Comparison of ENCODE assay signal across 13 mouse cellular contexts in the genomic region with DNA sequence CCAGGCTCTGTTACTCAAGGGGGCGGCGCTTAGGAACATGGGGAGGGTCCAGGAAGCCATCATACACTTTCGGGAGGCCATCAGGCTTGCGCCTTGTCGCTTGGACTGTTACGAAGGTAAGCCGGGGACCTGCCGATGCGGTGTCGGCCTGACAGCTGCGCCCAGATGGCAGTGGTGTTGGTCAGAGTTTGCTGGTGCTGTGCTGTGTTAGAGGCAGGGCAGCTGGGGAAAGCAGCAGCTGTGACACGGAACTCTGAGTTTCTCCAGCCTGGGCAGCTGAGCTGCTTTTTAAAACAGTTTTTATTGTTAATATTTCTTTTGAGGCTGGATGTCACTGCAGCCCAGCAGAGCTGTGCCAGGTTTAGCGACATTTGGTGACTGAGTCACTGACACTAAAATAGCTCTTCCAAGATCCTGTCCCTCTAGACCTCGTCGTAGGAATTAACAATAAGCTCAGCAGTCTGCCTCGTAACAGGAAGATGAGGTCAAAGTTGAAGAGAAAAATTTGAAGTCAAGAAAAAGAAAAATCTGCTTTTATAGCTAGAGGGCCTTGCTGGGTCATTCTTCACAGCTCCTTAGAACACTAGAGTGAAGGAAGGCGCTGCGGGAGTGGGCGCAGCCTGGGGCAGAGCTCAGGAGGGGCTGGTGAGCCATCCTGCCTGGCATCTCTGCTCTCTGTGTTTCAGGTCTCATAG. TPM values are rescaled to one million over a fixed set of nuclear protein-coding genes. Genes with fewer than 3 reads are reported as not detected.
A peak's percentile ranks its signal among the peaks of the same experiment; 100 is the strongest.
DNase-seq lines count a peak whose midpoint lies in the region; ATAC-seq and TF ChIP-seq lines count a peak whose summit lies in the region.
"Had no signal": no experiment of that assay in that cellular context is flagged by ENCODE, and none has a peak within 500 bp of the region (broad histone marks: within the 10 kb centered on the region; RNA-seq: fewer than 3 reads in every experiment).

No protein-coding gene starts in this region.

- H3K4me1 ChIP-seq in bone marrow macrophage, adult 2 months (ENCODE audit: control insufficient read depth, insufficient read depth, low read length) = peaks cover 3% of the 10 kb centered on the region; the same call in 1 of the 2 replicates
- peaks cover 2 to 11% of the 10 kb centered on the region in 2 experiments; a peak in 3 of 4 replicates for H3K4me1 ChIP-seq in heart, embryonic 14.5 days (ENCODE audit: control insufficient read depth in 2 of 2, insufficient read depth in 2 of 2, low read length in 2 of 2)
- H3K4me1 ChIP-seq in limb, embryonic 14.5 days (ENCODE audit: control insufficient read depth, insufficient read depth, low read length) = no peaks in the 10 kb centered on the region
- H3K4me1 ChIP-seq: hindbrain, embryonic 15.5 days; neural tube, embryonic 13.5 days; stomach, embryonic 15.5 days had no signal

- H3K9me3 ChIP-seq in heart, embryonic 14.5 days (ENCODE audit: control insufficient read depth, low read length) = no peaks in the 10 kb centered on the region
- no peaks in the 10 kb centered on the region for H3K9me3 ChIP-seq in limb, embryonic 14.5 days (ENCODE audit: control insufficient read depth, low read length)
- H3K9me3 ChIP-seq: hindbrain, embryonic 15.5 days; neural tube, embryonic 13.5 days; stomach, embryonic 15.5 days had no signal

- DNase-seq in gastrocnemius, postnatal 10 days = peak; percentile 29
- no peak for DNase-seq in gastrocnemius, adult 8-10 months (ENCODE audit: low spot score in 2 of 2)
- DNase-seq in limb, embryonic 14.5 days (ENCODE audit: low spot score) = peak; percentile 26
- DNase-seq in right cerebral cortex, postnatal 25 days = no peak
- no peak for DNase-seq in ovary, adult 18-20 months (ENCODE audit: low spot score)
- no peak for DNase-seq in layer of hippocampus, postnatal 14 days (ENCODE audit: low spot score in 2 of 2)
- DNase-seq: cerebellum, adult 8-10 months; left cerebral cortex, postnatal 4 days had no signal

- H3K4me3 ChIP-seq in bone marrow macrophage, adult 2 months (ENCODE audit: insufficient read depth, low read length) = no peak overlapping the region
- no peak overlapping the region for H3K4me3 ChIP-seq in heart, embryonic 14.5 days (ENCODE audit: control insufficient read depth in 1 of 2, insufficient read depth in 1 of 2, low read depth in 1 of 2, low read length in 2 of 2)
- no peak overlapping the region for H3K4me3 ChIP-seq in limb, embryonic 14.5 days (replicated peaks; ENCODE audit: low read length)
- H3K4me3 ChIP-seq: hindbrain, embryonic 15.5 days; neural tube, embryonic 13.5 days; stomach, embryonic 15.5 days had no signal

- 0 out of 2 replicates have a peak overlapping the region, but pooled peaks have one; percentile 12 for H3K9ac ChIP-seq in heart, embryonic 14.5 days (ENCODE audit: low read length)
- H3K9ac ChIP-seq in limb, embryonic 14.5 days (ENCODE audit: low read depth, low read length, severe bottlenecking) = no peak overlapping the region
- H3K9ac ChIP-seq: hindbrain, embryonic 15.5 days; neural tube, embryonic 13.5 days; stomach, embryonic 15.5 days had no signal

- ATAC-seq in heart, embryonic 14.5 days (ENCODE audit: insufficient number of reproducible peaks, insufficient read depth, low FRiP score, low read depth) = no peak
- peak; percentile 67 for ATAC-seq in limb, embryonic 14.5 days (ENCODE audit: low FRiP score, low read depth)

- H3K36me3 ChIP-seq in heart, embryonic 14.5 days (ENCODE audit: control insufficient read depth, insufficient read depth, low read length) = peaks cover 100% of the 10 kb centered on the region
- H3K36me3 ChIP-seq in limb, embryonic 14.5 days (ENCODE audit: control insufficient read depth, insufficient read depth, low read length) = peaks cover 99% of the 10 kb centered on the region

- no peak for TF ChIP-seq CTCF in bone marrow macrophage, adult 2 months (IDR thresholded peaks at IDR 0.05; ENCODE audit: low read depth, low read length)

- WGBS in heart, embryonic 14.5 days = 75% methylated on average over 19 of the region's 19 CpGs
- 86% methylated on average over 19 of the region's 19 CpGs for WGBS in limb, embryonic 14.5 days

- peak overlapping the region; percentile 59 for H3K27ac ChIP-seq in bone marrow macrophage, adult 2 months (ENCODE audit: insufficient read depth, low read depth, low read length)
- H3K27ac ChIP-seq in heart, embryonic 14.5 days (replicated peaks in 1 of 2; ENCODE audit: control insufficient read depth in 1 of 2, insufficient read depth in 1 of 2, low read depth in 2 of 2, low read length in 2 of 2) = peak overlapping the region; percentile 63 to 64
- H3K27ac ChIP-seq in limb, embryonic 14.5 days (replicated peaks; ENCODE audit: low read depth, low read length) = peak overlapping the region; percentile 3; the same call in 1 of the 2 replicates
- H3K27ac ChIP-seq: hindbrain, embryonic 15.5 days; neural tube, embryonic 13.5 days; stomach, embryonic 15.5 days had no signal

- no peak for TF ChIP-seq POLR2A in bone marrow macrophage, adult 2 months (IDR thresholded peaks at IDR 0.05; ENCODE audit: borderline replicate concordance, low read depth, low read length)
- TF ChIP-seq POLR2A in limb, embryonic 14.5 days (IDR thresholded peaks at IDR 0.05; ENCODE audit: borderline replicate concordance, extremely low read depth, insufficient read depth, insufficient read length) = no peak

- no peak overlapping the region for H3K4me2 ChIP-seq in heart, embryonic 14.5 days (ENCODE audit: low read length)
- no peak overlapping the region for H3K4me2 ChIP-seq in limb, embryonic 14.5 days (replicated peaks; ENCODE audit: low read depth, low read length, severe bottlenecking)
- H3K4me2 ChIP-seq: hindbrain, embryonic 15.5 days; neural tube, embryonic 13.5 days; stomach, embryonic 15.5 days had no signal

- no peaks in the 10 kb centered on the region for H3K27me3 ChIP-seq in heart, embryonic 14.5 days (ENCODE audit: control insufficient read depth, insufficient read depth, low read length)
- H3K27me3 ChIP-seq in limb, embryonic 14.5 days (ENCODE audit: control insufficient read depth, insufficient read depth, low read length) = no peaks in the 10 kb centered on the region
- H3K27me3 ChIP-seq: hindbrain, embryonic 15.5 days; neural tube, embryonic 13.5 days; stomach, embryonic 15.5 days had no signal

RNA-seq across cellular contexts. Expression of a gene that starts 18.1 kb away (rescaled TPM):
- total RNA-seq in gastrocnemius, postnatal 10 days (2021) = 10 to 100 TPM; 21.5 to 25.4 TPM
- total RNA-seq in gastrocnemius, adult 8-10 months (2022) = 10 to 100 TPM; 14.3 to 16.8 (median 15.2) TPM
- polyA plus RNA-seq in bone marrow macrophage, adult 2 months (2012; ENCODE audit: insufficient read depth, insufficient read length, missing spikeins) = 19.6 and 22.2 TPM in 2 replicates
- 19.8 and 22.3 TPM in 2 replicates for polyA plus RNA-seq in heart, embryonic 14.5 days (2014; fragmentation: Nextera tagmentation; extraction: Ambion mirVana)
- 44.8 and 49.8 TPM in 2 replicates for polyA plus RNA-seq in limb, embryonic 14.5 days (2012; rRNA removed)
- 27.6 and 31.2 TPM in 2 replicates for polyA plus RNA-seq in limb, embryonic 14.5 days (2014; fragmentation: Nextera tagmentation; extraction: Ambion mirVana)
- 10 to 100 TPM; 32.7 to 33.2 TPM for total RNA-seq in layer of hippocampus, postnatal 14 days (2021)

RNA-seq across cellular contexts. Expression of a gene that starts 47.9 kb away (rescaled TPM):
- 10 to 100 TPM; 75.9 to 89.9 TPM for total RNA-seq in gastrocnemius, postnatal 10 days (2021)
- 10 to 100 TPM; 40.8 to 56.9 (median 49.9) TPM for total RNA-seq in gastrocnemius, adult 8-10 months (2022)
- polyA plus RNA-seq in bone marrow macrophage, adult 2 months (2012; ENCODE audit: insufficient read depth, insufficient read length, missing spikeins) = 741 and 780 TPM in 2 replicates
- 37.9 and 46.4 TPM in 2 replicates for polyA plus RNA-seq in heart, embryonic 14.5 days (2014; fragmentation: Nextera tagmentation; extraction: Ambion mirVana)
- 180 and 241 TPM in 2 replicates for polyA plus RNA-seq in limb, embryonic 14.5 days (2012; rRNA removed)
- polyA plus RNA-seq in limb, embryonic 14.5 days (2014; fragmentation: Nextera tagmentation; extraction: Ambion mirVana) = 46.2 and 51.0 TPM in 2 replicates
- total RNA-seq in layer of hippocampus, postnatal 14 days (2021) = 100 to 1,000 TPM; 300 to 318 TPM

Comparison
In these comparisons a context has a peak if more than half of its experiments do, and no peak if none do; other contexts are left out.
1. DNase-seq: peak in gastrocnemius, postnatal 10 days (single experiment) and limb, embryonic 14.5 days (single experiment); none in gastrocnemius, adult 8-10 months (0 of 2), right cerebral cortex, postnatal 25 days (single experiment), ovary, adult 18-20 months (single experiment) and layer of hippocampus, postnatal 14 days (0 of 2).
2. H3K27ac ChIP-seq: peak in every context shown above with its lines; median percentile 64 in heart, embryonic 14.5 days; 59 in bone marrow macrophage, adult 2 months; 3 in limb, embryonic 14.5 days.